Mouse (Mus musculus) frontal cortex, postnatal 36 days (tissue): Measurements from ENCODE around the gene Pycard.
"Not testable (repeated sequence)": the region's sequence is repeated elsewhere in the genome, so short reads cannot be mapped to it uniquely, and the experiment has no call there.

Experiments used
- DNase-seq, 2 experiments: peaks; one replicate each; pipeline ENCODE4 v3.0.0; 2022; ENCODE audit warnings: low spot score in 2 of 2

Gene Pycard

GRCm38 (mm10) chr7:128003688-128004087, 10.0 kb upstream of the Pycard start, which contains the start of gene Trim72:
Trim72 (plus strand) TSS chr7:128003949.
- peak in 1 of 2 experiments; percentile 53 for DNase-seq

GRCm38 (mm10) chr7:128003098-128003497, 9.4 kb upstream of the Pycard start:
- DNase-seq, result no peak

GRCm38 (mm10) chr7:128000068-128000950, 6.6 kb upstream of the Pycard start:
- DNase-seq, result no peak

DNA sequence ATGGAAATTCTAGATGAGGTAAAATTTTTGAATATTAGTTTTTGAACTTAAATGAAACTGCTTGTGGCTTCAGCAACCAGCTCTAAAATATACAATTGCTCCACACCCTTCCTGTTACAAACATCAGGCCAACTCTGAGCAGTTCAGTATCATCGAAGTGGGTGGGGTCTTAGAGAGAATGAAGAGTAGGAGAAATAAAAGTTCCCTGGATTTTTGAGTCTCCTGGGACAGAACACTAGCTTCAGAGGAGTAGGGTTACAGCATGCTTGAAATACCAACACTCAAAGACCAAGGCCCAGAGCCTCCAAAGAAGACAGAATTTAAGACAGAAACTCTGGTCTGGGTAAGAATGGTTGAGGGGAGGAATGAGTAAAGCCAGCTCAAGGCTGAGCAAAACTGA, 5.8 kb upstream of the Pycard start:
- no peak for DNase-seq

DNA sequence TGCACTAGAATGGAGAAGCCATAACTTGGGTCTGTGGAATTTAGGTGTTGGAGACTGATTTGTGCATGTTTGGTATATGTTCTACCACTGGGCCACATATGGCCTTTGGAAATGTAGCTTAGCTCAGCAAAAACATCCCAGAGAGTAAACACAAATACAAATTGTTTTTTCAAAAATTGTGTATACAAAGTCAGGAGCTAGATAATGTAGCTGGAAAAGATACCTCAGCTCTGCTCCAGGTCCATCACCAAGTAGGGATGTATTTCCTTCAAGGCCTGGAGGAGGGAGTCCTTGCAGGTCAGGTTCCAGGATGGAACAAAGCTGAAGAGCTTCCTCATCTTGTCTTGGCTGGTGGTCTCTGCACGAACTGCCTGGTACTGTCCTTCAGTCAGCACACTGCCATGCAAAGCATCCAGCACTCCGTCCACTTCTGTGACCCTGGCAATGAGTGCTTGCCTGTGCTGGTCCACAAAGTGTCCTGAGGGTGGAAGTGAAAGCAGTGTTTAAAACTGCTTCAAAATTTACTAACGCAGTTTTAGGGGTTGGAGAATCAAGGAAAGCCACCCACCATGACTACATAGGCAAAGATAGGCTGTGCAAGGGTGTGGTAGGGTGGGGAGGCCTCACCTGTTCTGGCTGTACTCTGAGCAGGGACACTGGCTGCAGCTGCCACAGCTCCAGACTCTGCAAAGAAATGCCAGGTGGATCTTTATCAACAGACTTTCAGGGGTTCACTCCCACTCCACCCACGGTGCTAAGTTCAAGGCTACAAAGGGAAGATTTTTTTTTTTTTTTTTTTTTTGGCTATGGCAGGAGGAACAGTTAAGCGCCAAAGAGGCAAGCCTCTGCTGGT, 953 bp downstream of the Pycard start:
- no peak for DNase-seq

- DNase-seq, result peak; percentile 69 to 81
Measured at GRCm38 (mm10) chr7:127991643-127992487, 1.8 kb downstream of the Pycard start.

DNA sequence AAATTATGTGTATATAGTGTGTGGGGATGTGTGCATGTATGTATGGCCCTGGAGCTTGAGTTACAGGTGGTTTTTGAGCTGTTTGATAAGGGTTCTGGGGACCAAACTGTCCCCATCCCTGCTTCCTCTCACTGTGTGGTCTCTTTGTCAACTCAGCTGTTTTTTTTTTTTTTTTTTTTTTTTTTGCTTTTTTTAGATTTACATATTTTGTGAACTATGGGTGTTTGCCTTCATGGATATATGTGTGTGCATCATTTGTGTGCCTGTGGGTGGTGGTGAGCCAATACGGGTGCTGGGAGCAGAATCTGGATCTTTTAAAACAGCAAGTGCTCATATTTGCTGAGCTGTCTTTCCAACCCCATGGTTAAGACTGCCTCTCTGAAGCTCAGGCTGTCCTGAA, 4.8 kb downstream of the Pycard start:
- no peak for DNase-seq

DNA sequence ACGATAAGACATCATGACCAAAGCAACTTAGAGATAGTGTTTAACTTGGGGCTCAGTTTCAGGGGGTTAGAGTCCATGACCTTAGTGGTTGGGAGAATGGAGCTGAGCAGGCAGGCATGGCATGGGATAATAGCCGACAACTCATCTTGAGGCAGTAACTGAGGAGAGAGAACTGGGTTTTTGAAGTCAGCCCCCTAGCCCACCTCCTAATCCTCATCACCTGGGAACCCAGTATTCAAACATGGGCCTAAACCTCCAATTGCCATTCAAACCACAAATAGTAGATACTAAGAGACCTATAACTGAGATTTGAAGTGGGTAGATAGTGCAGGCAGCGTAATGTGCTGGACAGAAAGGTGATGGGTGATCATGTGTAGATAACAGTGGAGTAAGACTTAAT, 13.1 kb downstream of the Pycard start:
- no peak for DNase-seq

DNA sequence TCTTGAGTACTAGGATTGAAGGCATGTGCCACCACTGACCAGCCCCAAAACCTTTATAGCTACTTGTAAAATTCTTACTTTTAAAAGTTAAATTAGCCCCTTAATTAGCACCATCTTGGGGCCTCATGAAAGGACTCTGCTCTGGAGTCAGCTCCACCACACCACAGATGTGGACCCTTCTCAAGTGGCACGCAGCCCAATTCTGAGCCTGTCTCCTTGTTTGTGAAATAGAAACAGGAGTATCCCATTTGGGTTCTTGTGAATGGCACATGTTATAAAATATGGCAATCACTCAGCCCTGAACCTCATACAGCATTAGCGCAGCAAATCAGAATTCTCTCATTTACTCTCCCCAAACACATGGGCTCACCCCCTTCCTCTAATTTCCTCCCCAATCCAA, 14.8 kb downstream of the Pycard start:
- DNase-seq, result no peak

DNA sequence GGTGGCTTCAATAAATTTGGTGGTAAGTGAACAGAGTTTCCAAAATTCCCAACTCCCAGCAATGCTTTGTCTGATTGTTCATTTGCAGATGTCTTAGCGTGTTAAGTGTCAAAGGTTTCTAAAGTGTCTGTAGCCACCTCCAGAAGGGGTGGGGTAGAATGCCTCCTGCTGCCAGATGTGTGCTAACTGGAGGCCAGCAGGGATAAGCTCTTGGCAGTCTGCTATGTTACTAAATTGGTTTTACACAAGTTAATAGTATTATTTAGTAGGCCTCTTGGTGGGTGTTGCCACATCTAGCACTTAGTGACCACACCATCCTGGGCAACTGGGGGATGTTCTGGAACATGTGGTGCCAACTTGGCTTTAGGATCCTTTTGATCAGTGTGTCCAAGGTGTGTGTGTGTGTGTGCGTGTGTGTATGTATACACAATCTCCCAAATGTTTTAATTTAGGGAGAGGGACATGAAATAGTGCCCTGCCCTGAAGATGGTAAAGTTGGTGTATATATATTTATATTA, 19.2 kb downstream of the Pycard start:
- DNase-seq, result no peak

DNA sequence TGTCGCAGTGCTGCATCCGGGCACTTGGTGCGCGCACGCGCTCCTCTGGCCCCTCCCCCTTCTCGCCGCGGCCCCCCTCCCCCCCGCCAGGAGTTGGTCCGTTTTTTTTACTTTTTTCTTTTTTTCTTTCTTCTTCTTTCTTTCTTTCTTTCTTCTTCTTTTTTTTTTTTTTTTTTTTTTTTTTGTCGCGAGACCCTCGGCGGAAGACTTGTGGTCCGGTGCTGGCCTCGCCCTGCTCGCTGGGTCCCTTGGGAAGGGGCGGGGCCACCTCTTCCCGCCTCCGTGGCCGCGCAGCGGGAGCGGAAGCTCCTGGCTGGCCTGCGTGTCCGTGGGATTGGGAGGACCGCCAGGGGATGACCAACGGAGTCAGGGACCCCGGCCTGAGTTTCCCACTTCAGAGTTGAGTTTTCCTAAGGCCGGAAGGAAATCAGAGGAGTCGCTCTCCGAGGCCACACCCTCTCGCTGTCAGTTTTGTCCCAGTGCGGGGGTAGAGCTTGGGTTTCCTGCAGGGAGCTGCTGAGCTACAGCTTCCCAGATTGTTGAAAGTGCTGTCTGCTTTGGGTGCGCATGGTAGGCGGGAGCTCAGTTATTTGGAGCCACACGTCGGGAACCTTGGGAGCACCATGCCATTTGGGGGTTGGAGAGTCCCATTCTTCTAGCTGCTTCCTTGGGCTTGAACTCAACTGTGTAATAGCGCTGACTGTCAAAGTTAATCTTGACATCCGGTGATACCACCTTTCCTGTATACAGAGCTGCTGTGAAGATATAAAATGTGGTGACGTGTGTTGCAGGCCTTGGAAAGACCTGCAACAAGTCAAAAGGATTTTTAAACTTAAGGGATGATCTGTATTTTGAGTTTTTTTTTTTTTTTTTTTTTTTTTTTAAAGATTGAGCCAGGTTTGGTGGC, 25.5 kb downstream of the Pycard start:
- DNase-seq, result peak; percentile 68 to 72

DNA sequence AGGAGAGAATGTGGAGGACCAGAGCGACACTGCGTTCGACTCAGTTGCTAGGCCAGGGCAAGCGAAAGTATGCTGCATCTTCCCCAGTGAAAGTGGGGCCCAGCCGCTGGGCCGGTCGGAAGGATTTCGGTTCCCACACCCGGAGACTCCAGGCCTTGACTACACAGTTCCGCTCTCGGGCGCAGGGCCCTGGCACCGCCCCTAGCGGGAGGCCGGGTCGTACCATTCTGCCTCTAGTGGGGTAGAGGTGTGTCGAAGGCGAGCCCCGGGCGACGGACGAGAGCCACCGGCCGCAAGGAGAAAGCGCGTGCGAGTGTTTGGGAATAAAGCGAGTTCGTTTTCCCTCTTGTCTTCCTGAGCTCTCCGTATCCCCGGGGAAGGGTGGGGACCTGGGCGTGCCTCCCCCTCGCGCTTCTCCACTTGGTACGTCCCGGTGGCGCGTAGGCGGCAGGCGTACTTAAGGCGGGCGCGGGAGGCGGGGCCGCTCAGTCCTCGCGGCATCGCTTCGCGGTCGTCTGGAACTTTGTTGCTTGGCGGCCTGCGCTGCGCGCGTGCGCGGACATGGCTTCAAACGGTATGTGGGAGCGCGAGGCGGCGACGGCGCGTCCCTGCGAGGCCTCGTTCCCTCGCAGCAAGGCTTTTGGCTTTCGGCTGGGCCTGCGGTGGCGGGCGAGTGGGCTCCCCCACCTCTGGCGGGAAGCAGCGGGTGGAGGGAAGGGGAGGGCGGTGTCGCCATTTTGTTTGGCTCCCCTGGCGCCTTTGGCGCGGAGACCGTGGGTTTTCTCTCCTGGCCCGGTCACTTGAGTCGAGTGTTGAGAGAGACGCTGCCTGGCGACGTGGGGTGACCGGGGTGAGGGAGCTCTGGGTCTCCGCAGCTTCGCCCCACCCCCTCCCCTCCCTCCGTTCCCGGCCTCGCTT, 26.4 kb downstream of the Pycard start, which contains the start of gene Fus:
Fus (plus strand) TSS at position 454 of the 918 bp plus-strand sequence.
- peak; percentile 94 to 96 for DNase-seq

GRCm38 (mm10) chr7:127966371-127966918, 27.2 kb downstream of the Pycard start:
- peak in 1 of 2 experiments; percentile 6 for DNase-seq

DNA sequence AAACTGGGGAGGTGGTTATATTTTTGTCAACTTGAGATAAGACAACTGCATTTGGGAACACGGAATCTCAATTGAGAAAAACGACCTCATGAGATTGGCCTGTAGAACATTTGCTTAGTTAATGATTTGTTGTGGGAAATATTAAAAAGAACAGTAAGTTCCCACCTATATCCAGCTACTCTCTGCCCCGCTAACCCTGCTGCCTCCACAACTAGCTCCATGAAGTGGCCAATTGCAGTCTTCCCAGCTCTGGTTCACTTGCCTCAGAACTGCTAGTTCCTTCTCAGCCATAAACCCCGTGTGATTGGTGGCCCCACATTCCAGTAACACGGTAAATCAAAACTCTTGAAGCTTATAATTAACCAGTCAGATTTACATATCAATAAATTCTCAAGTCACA, 34.3 kb downstream of the Pycard start:
- no peak for DNase-seq

DNA sequence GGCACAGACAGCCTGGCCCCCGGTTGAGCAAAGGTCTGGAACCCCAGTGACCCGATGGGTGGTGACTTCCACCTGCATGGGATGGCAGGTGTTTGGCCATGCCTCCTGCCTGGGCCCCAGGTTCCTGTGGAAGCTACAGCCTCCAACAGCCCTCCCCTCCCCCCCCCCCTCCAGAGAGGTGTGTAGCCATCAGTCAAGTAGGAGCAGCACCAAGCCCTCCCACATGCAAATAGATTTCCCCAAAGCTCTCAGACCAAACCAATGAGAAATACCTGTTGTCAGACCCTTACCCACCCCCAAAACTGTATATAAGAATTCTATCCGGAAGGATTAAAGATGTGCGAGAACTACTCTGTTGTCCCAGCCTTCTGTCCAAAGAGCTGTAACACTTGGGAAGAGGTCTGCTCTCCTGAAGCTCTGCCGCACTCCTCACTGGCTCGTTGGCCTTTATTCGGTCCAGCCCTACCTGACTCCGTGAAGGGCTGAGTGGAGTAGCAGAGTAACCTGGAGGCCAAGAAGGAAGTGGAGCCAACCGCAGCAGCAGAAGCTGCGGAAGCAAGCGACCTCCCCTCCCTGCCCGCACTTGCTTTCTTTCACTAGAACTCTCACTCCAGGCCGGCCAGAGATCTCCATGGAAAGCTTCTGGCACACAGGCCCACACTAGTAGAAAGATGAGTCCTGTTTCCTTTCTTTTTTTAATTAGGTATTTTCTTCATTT, 40.6 kb downstream of the Pycard start:
- DNase-seq, result no peak

- DNase-seq, result no peak
Measured at GRCm38 (mm10) chr7:127946470-127947023, 47.1 kb downstream of the Pycard start, which contains the start of gene Prss36. Prss36 (minus strand) TSS chr7:127946725.

GRCm38 (mm10) chr7:127944614-127945013, 49.1 kb downstream of the Pycard start:
- no peak for DNase-seq

DNA sequence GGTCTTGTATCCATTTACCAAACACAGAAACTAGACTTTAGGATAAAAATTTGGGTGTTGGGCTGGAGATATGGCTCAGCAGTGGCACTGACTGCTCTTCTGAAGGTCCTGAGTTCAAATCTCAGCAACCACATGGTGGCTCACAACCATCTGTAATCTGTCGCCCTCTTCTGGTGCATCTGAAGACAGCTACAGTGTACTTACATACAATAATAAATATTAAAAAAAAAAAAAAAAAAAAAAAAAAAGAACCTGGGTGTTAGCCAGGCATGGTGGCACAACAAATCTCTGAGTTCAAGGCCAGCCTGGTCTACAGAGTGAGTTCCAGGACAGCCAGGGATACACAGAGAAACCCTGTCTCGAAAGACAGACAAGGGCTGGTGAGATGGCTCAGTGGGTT, 51.6 kb downstream of the Pycard start:
- not testable (repeated sequence) for DNase-seq
